Mouse (Mus musculus) liver, postnatal 0 days (tissue): ENCODE data around the gene Slc25a48. TPM values are rescaled to one million over a fixed set of nuclear protein-coding genes. Genes with fewer than 3 reads are reported as not detected.

Experiments used
- ATAC-seq: fragments of 200-750 bp; cut with Nextera tagmentation; 2 replicates; pipeline ENCODE4 v1.8.0; 2017; ENCODE audit warnings: mild to moderate bottlenecking, moderate library complexity
- DNase-seq: peaks from one replicate; pipeline ENCODE4 v3.0.0-alpha.2; 2016
- H3K27ac ChIP-seq: fragments of 300-500 bp; sonication (generic); 2 replicates; pipeline ENCODE4 v1.5.1; 2014; ENCODE audit warnings: antibody characterized with exemption, moderate library complexity, mild to moderate bottlenecking, low read depth
- H3K27me3 ChIP-seq: fragments of 300-500 bp; sonication (generic); 2 replicates; pipeline ENCODE4 v1.6.1; 2014; ENCODE audit warnings: low read length, control low read depth, mixed read lengths; ENCODE audit not compliant: insufficient read depth
- H3K36me3 ChIP-seq: fragments of 300-500 bp; sonication (generic); replicated peaks from 2 replicates; pipeline ENCODE4 v1.6.1; 2014; ENCODE audit warnings: mild to moderate bottlenecking, control low read depth, low read length, moderate library complexity, mixed read lengths; ENCODE audit not compliant: insufficient read depth
- H3K4me1 ChIP-seq: fragments of 300-500 bp; sonication (generic); 2 replicates; pipeline ENCODE4 v1.6.1; 2014; ENCODE audit warnings: antibody characterized with exemption, mild to moderate bottlenecking, control low read depth; ENCODE audit not compliant: insufficient read depth
- H3K4me2 ChIP-seq: fragments of 300-500 bp; sonication (generic); 2 replicates; pipeline ENCODE4 v1.6.1; 2014; ENCODE audit warnings: low read depth, mild to moderate bottlenecking, low read length, moderate library complexity, mixed read lengths
- H3K4me3 ChIP-seq: fragments of 300-500 bp; sonication (generic); 2 replicates; pipeline ENCODE4 v1.5.1; 2014; ENCODE audit warnings: low read depth, low read length
- H3K9ac ChIP-seq: fragments of 300-500 bp; sonication (generic); replicated peaks from 2 replicates; pipeline ENCODE4 v1.6.1; 2014; ENCODE audit warnings: mild to moderate bottlenecking, moderate library complexity
- H3K9me3 ChIP-seq: fragments of 300-500 bp; sonication (generic); 2 replicates; pipeline ENCODE4 v1.6.1; 2016; ENCODE audit warnings: mild to moderate bottlenecking, control low read depth, low read length, mixed read lengths
- CTCF ChIP-seq: sonication (generic); IDR thresholded peaks from 2 replicates; pipeline ENCODE4 v1.5.1; 2016; ENCODE audit warnings: antibody characterized with exemption, low read depth
- EP300 ChIP-seq: IDR thresholded peaks from 2 replicates; pipeline ENCODE4 v1.6.1; 2016; ENCODE audit warnings: antibody characterized with exemption, low read depth, mild to moderate bottlenecking
- WGBS: fragments of 180-500 bp; shearing (Covaris S2); extraction: QIAGEN DNeasy Blood & Tissue Kit; methylation state at CpG from one replicate; pipeline ENCODE4 v1.1.7; 2014; ENCODE audit not compliant: insufficient replicate concordance; 5-methylcytosine and 5-hydroxymethylcytosine counted together
- polyA plus RNA-seq: library from polyadenylated mRNA; unstranded; fragments of >200 nt; fragmentation: Nextera tagmentation; extraction: Ambion mirVana; gene quantifications from 2 replicates; pipeline ENCODE4 v1.2.1, GENCODE M21; 2015

Gene Slc25a48
- polyA plus RNA-seq, 1 experiment from 2014 or later: 1.5 TPM

GRCm38 (mm10) chr13:56462791-56463190 is 24.6 kb downstream of the Slc25a48 start:
- no peaks in the 10 kb centered on the region for H3K36me3 ChIP-seq
- no peak overlapping the region for H3K9ac ChIP-seq
- H3K27ac ChIP-seq: no peak overlapping the region
- no peak overlapping the region for H3K4me2 ChIP-seq
- H3K4me3 ChIP-seq: no peak overlapping the region
- no peak for DNase-seq
- 83% methylated on average over 4 of the region's 4 CpGs for WGBS
- H3K27me3 ChIP-seq: no peaks in the 10 kb centered on the region
- no peaks in the 10 kb centered on the region for H3K4me1 ChIP-seq
- TF ChIP-seq EP300 (no peak), CTCF (no peak)
- no peak for ATAC-seq
- no peaks in the 10 kb centered on the region for H3K9me3 ChIP-seq

GRCm38 (mm10) chr13:56463261-56463660 is 25.1 kb downstream of the Slc25a48 start:
- no peak overlapping the region for H3K4me2 ChIP-seq
- no peaks in the 10 kb centered on the region for H3K27me3 ChIP-seq
- DNase-seq (no peak), ATAC-seq (no peak)
- H3K9ac ChIP-seq: no peak overlapping the region
- H3K9me3 ChIP-seq: no peaks in the 10 kb centered on the region
- no peak overlapping the region for H3K4me3 ChIP-seq
- TF ChIP-seq EP300 (no peak), CTCF (no peak)
- no peak overlapping the region for H3K27ac ChIP-seq
- 74% methylated on average over 7 of the region's 7 CpGs for WGBS
- no peaks in the 10 kb centered on the region for H3K36me3 ChIP-seq
- H3K4me1 ChIP-seq: no peaks in the 10 kb centered on the region

- WGBS: 71% methylated on average over 6 of the region's 6 CpGs
- TF ChIP-seq EP300 (no peak), CTCF (no peak)
- Histone ChIP-seq H3K4me2 (no peak overlapping the region), H3K27me3 (no peaks in the 10 kb centered on the region), H3K27ac (no peak overlapping the region), H3K4me3 (no peak overlapping the region), H3K9ac (no peak overlapping the region), H3K4me1 (no peaks in the 10 kb centered on the region), H3K36me3 (no peaks in the 10 kb centered on the region), H3K9me3 (no peaks in the 10 kb centered on the region)
- ATAC-seq (no peak), DNase-seq (no peak)
These were observed 25.6 kb downstream of the Slc25a48 start for GRCm38 (mm10) chr13:56463750-56464149.

- H3K27ac ChIP-seq: no peak overlapping the region
- ATAC-seq: no peak
- 83% methylated on average over 7 of the region's 7 CpGs for WGBS
- no peak overlapping the region for H3K4me3 ChIP-seq
- H3K9me3 ChIP-seq: no peaks in the 10 kb centered on the region
- no peak for TF ChIP-seq CTCF
- no peak for TF ChIP-seq EP300
- no peak overlapping the region for H3K9ac ChIP-seq
- H3K4me2 ChIP-seq: no peak overlapping the region
- H3K36me3 ChIP-seq: no peaks in the 10 kb centered on the region
- H3K4me1 ChIP-seq: no peaks in the 10 kb centered on the region
- DNase-seq: no peak
- H3K27me3 ChIP-seq: no peaks in the 10 kb centered on the region
These were observed 29.6 kb downstream of the Slc25a48 start for GRCm38 (mm10) chr13:56467786-56468185.

GRCm38 (mm10) chr13:56468536-56468935 is 30.4 kb downstream of the Slc25a48 start:
- H3K27ac ChIP-seq: no peak overlapping the region
- TF ChIP-seq CTCF (no peak), EP300 (no peak)
- no peak overlapping the region for H3K4me3 ChIP-seq
- H3K27me3 ChIP-seq: no peaks in the 10 kb centered on the region
- no peaks in the 10 kb centered on the region for H3K36me3 ChIP-seq
- no peaks in the 10 kb centered on the region for H3K4me1 ChIP-seq
- 83% methylated on average over 4 of the region's 4 CpGs for WGBS
- no peak overlapping the region for H3K4me2 ChIP-seq
- no peak for ATAC-seq
- no peak for DNase-seq
- H3K9me3 ChIP-seq: no peaks in the 10 kb centered on the region
- H3K9ac ChIP-seq: no peak overlapping the region

- DNase-seq: no peak
- no peak overlapping the region for H3K4me2 ChIP-seq
- H3K4me3 ChIP-seq: no peak overlapping the region
- no peaks in the 10 kb centered on the region for H3K4me1 ChIP-seq
- no peaks in the 10 kb centered on the region for H3K9me3 ChIP-seq
- no peaks in the 10 kb centered on the region for H3K36me3 ChIP-seq
- no peak overlapping the region for H3K27ac ChIP-seq
- no peaks in the 10 kb centered on the region for H3K27me3 ChIP-seq
- H3K9ac ChIP-seq: no peak overlapping the region
- TF ChIP-seq EP300 (no peak), CTCF (no peak)
- ATAC-seq: no peak
- 78% methylated on average over 6 of the region's 6 CpGs for WGBS
These were observed 33.1 kb downstream of the Slc25a48 start for GRCm38 (mm10) chr13:56471211-56471610.

- Histone ChIP-seq H3K27me3 (no peaks in the 10 kb centered on the region), H3K36me3 (no peaks in the 10 kb centered on the region), H3K4me2 (no peak overlapping the region), H3K27ac (no peak overlapping the region), H3K9me3 (no peaks in the 10 kb centered on the region), H3K9ac (no peak overlapping the region), H3K4me3 (no peak overlapping the region), H3K4me1 (no peaks in the 10 kb centered on the region)
- TF ChIP-seq CTCF (no peak), EP300 (no peak)
- ATAC-seq: no peak
- WGBS: 76% methylated on average over 9 of the region's 9 CpGs
- no peak for DNase-seq
These were observed 33.8 kb downstream of the Slc25a48 start for GRCm38 (mm10) chr13:56471951-56472350.
